Mouse (Mus musculus) embryo, embryonic 10.5 days (tissue): ENCODE measurements at regions not wholly inside any gene's neighbourhood (a gene's known extent, or its start where the extent isn't known, plus 50 kb on each side); places are given as distances from the start of the nearest gene placed in this dataset.
A peak's percentile ranks its signal among the peaks of the same experiment; 100 is the strongest.
"Not testable (repeated sequence)": the region's sequence is repeated elsewhere in the genome, so short reads cannot be mapped to it uniquely, and the experiment has no call there.

Experiments used
- DNase-seq: peaks from one replicate; pipeline ENCODE4 v3.0.0-alpha.2; 2015; ENCODE audit warnings: low spot score

GRCm38 (mm10) chr14:102794898-102795297 is 187.5 kb downstream of the Kctd12 start:
- DNase-seq: no peak

- DNase-seq: no peak
Observed at GRCm38 (mm10) chr14:102793753-102794152, 188.7 kb downstream of the Kctd12 start.

GRCm38 (mm10) chr14:102790916-102791315 is 191.5 kb downstream of the Kctd12 start:
- no peak for DNase-seq

- no peak for DNase-seq
Observed at GRCm38 (mm10) chr14:102782227-102782626, 200.2 kb downstream of the Kctd12 start.

GRCm38 (mm10) chr14:102769716-102770115 is 212.7 kb downstream of the Kctd12 start:
- DNase-seq: peak; percentile 7

GRCm38 (mm10) chr14:102748687-102749086 is 233.8 kb downstream of the Kctd12 start:
- no peak for DNase-seq

GRCm38 (mm10) chr14:102742331-102742730 is 240.1 kb downstream of the Kctd12 start:
- DNase-seq: no peak

GRCm38 (mm10) chr14:102736656-102737055 is 245.8 kb downstream of the Kctd12 start:
- peak; percentile 61 for DNase-seq

GRCm38 (mm10) chr14:102733718-102734117 is 248.7 kb downstream of the Kctd12 start:
- not testable (repeated sequence) for DNase-seq

GRCm38 (mm10) chr14:102731746-102732145 is 250.7 kb downstream of the Kctd12 start:
- no peak for DNase-seq

- no peak for DNase-seq
Observed at GRCm38 (mm10) chr14:102722633-102723032, 259.8 kb downstream of the Kctd12 start.

- no peak for DNase-seq
Observed at GRCm38 (mm10) chr14:102718558-102718957, 263.9 kb downstream of the Kctd12 start.

GRCm38 (mm10) chr14:102712600-102712999 is 269.8 kb downstream of the Kctd12 start:
- no peak for DNase-seq

- DNase-seq: no peak
Observed at GRCm38 (mm10) chr14:102706704-102707336, 275.6 kb downstream of the Kctd12 start.

GRCm38 (mm10) chr14:102701108-102701507 is 281.3 kb downstream of the Kctd12 start:
- no peak for DNase-seq

- no peak for DNase-seq
Observed at GRCm38 (mm10) chr14:102700457-102700856, 282.0 kb downstream of the Kctd12 start.

- DNase-seq: no peak
Observed at GRCm38 (mm10) chr14:102699015-102699414, 283.4 kb downstream of the Kctd12 start.

- DNase-seq: no peak
Observed at GRCm38 (mm10) chr14:102686791-102687190, 295.6 kb downstream of the Kctd12 start.

GRCm38 (mm10) chr14:102676582-102676981 is 305.9 kb downstream of the Kctd12 start:
- DNase-seq: no peak

GRCm38 (mm10) chr14:102674635-102675034 is 307.8 kb downstream of the Kctd12 start:
- DNase-seq: no peak

GRCm38 (mm10) chr14:102673724-102674123 is 308.7 kb downstream of the Kctd12 start:
- DNase-seq: no peak

- DNase-seq: no peak
Observed at GRCm38 (mm10) chr14:102663240-102663639, 319.2 kb downstream of the Kctd12 start.

GRCm38 (mm10) chr14:102660351-102660750 is 322.1 kb downstream of the Kctd12 start:
- DNase-seq: no peak

- no peak for DNase-seq
Observed at GRCm38 (mm10) chr14:102656235-102656634, 326.2 kb downstream of the Kctd12 start.
